Comparison of ENCODE assay signal across 7 mouse cellular contexts in the genomic region with DNA sequence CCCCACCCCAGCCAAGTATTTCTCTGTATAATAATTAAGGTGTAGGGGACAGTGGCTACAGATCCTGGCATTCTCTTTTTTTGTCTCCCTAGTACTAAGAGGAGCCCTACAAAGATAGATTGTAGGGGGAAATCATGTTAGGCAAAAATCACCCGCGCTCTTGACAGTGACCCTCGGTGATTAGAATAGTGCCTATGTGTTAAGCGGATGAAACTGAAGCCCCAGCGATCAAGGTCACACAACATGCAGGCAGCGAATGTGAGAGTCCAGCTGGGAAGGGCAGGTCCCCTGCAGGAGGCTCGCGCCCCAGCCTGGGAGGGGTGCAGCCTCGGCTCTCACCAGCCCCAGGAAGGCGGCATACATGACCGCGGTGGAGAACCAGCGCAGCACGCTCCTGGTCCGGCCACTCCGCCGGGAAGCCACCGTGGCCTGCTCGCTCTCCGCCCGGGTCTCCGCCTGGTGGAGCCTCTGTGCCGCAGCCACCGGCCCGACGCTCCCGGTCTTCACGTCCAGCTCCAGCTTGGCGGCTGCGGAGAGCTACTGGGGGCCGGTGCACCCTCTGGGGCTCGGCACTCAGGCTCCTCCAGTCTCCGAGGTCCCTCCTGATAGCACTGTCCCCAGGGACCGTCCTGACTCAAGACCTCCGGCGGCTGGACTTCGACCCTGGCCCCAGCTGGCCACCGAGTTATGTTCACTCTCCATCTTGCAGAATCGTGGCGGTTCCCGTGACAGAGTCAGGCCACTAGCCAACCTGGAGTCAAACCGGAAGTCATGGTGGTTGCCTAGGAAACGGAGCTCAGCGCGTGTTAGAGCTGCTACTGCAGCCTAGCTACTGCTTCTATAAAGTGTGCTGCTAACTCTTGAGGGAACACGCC. TPM values are rescaled to one million over a fixed set of nuclear protein-coding genes. Genes with fewer than 3 reads are reported as not detected.
DNase-seq lines count a peak whose midpoint lies in the region; ATAC-seq lines count a peak whose summit lies in the region.

A gene (minus strand): TSS at position 715 of the 875 bp plus-strand sequence.

- peak within 1 kb of the TSS; percentile 99 for H3K4me2 ChIP-seq in embryonic facial prominence, embryonic 14.5 days (ENCODE audit: low read depth, low read length)
- H3K4me2 ChIP-seq in limb, embryonic 12.5 days, result peak within 1 kb of the TSS; percentile 95
- peak within 1 kb of the TSS; percentile 69 for H3K4me2 ChIP-seq in midbrain, embryonic 14.5 days (ENCODE audit: low read length)

- no peaks in the 10 kb centered on the region for H3K9me3 ChIP-seq in embryonic facial prominence, embryonic 14.5 days (ENCODE audit: control insufficient read depth, low read length)
- peaks cover 7% of the 10 kb centered on the region; the same call in 1 of the 2 replicates for H3K9me3 ChIP-seq in limb, embryonic 12.5 days
- H3K9me3 ChIP-seq in midbrain, embryonic 14.5 days (ENCODE audit: control insufficient read depth, low read length), result no peaks in the 10 kb centered on the region

- ATAC-seq in embryonic facial prominence, embryonic 14.5 days (ENCODE audit: low read depth), result peak; percentile 96
- peak; percentile 96 for ATAC-seq in limb, embryonic 12.5 days (ENCODE audit: insufficient number of reproducible peaks, insufficient read depth, low FRiP score, low TSS enrichment, low read depth)
- ATAC-seq in midbrain, embryonic 14.5 days (ENCODE audit: low FRiP score, low TSS enrichment), result peak; percentile 95

- peaks cover 3% of the 10 kb centered on the region; the same call in 1 of the 2 replicates for H3K4me1 ChIP-seq in embryonic facial prominence, embryonic 14.5 days (ENCODE audit: control insufficient read depth, insufficient read depth, low read length)
- H3K4me1 ChIP-seq in limb, embryonic 12.5 days (replicated peaks), result peaks cover 14% of the 10 kb centered on the region
- H3K4me1 ChIP-seq in midbrain, embryonic 14.5 days (ENCODE audit: control insufficient read depth, insufficient read depth, low read length), result peaks cover 15% of the 10 kb centered on the region; the same call in 1 of the 2 replicates

- peak; percentile 36 to 64 for DNase-seq in adrenal gland, postnatal 4 days (ENCODE audit: low spot score in 2 of 2)
- peak; percentile 95 for DNase-seq in embryonic facial prominence, embryonic 14.5 days (ENCODE audit: low spot score)
- peak; percentile 82 for DNase-seq in heart, adult 8-10 months (ENCODE audit: low spot score)
- peak; percentile 97 for DNase-seq in kidney, adult 8-10 months
- peak; percentile 97 for DNase-seq in midbrain, embryonic 14.5 days
- DNase-seq in spleen, adult 18-20 months, result peak; percentile 16 to 50

- no peaks in the 10 kb centered on the region for H3K36me3 ChIP-seq in embryonic facial prominence, embryonic 14.5 days (ENCODE audit: control insufficient read depth, insufficient read depth, low read length)
- H3K36me3 ChIP-seq in limb, embryonic 12.5 days, result no peaks in the 10 kb centered on the region
- no peaks in the 10 kb centered on the region for H3K36me3 ChIP-seq in midbrain, embryonic 14.5 days (ENCODE audit: control insufficient read depth, insufficient read depth, low read length)

- H3K9ac ChIP-seq in embryonic facial prominence, embryonic 14.5 days (ENCODE audit: low read depth, low read length), result peak within 1 kb of the TSS; percentile 70
- peak within 1 kb of the TSS; percentile 66 for H3K9ac ChIP-seq in limb, embryonic 12.5 days (replicated peaks)
- peak within 1 kb of the TSS; percentile 67 for H3K9ac ChIP-seq in midbrain, embryonic 14.5 days (replicated peaks; ENCODE audit: low read length)

- peak within 1 kb of the TSS; percentile 65 for H3K4me3 ChIP-seq in embryonic facial prominence, embryonic 14.5 days (ENCODE audit: low read depth, low read length)
- peak within 1 kb of the TSS; percentile 57 for H3K4me3 ChIP-seq in limb, embryonic 12.5 days (replicated peaks)
- H3K4me3 ChIP-seq in midbrain, embryonic 14.5 days (replicated peaks; ENCODE audit: low read depth, low read length), result peak within 1 kb of the TSS; percentile 70

- under 1% methylated on average over 24 of the region's 46 CpGs for WGBS in embryonic facial prominence, embryonic 14.5 days
- WGBS in limb, embryonic 12.5 days, result under 1% methylated on average over 46 of the region's 46 CpGs
- WGBS in midbrain, embryonic 14.5 days, result under 1% methylated on average over 46 of the region's 46 CpGs

- H3K27me3 ChIP-seq in embryonic facial prominence, embryonic 14.5 days (replicated peaks; ENCODE audit: control insufficient read depth, insufficient read depth, low read length), result 0 out of 2 replicates have a peak, but pooled peaks cover 8% of the 10 kb centered on the region
- H3K27me3 ChIP-seq in limb, embryonic 12.5 days, result 0 out of 2 replicates have a peak, but pooled peaks cover 4% of the 10 kb centered on the region
- no peaks in the 10 kb centered on the region for H3K27me3 ChIP-seq in midbrain, embryonic 14.5 days (ENCODE audit: control insufficient read depth, insufficient read depth, low read length)

- peak within 1 kb of the TSS; percentile 33; the same call in 1 of the 2 replicates for H3K27ac ChIP-seq in embryonic facial prominence, embryonic 14.5 days (replicated peaks; ENCODE audit: low read depth, low read length)
- H3K27ac ChIP-seq in limb, embryonic 12.5 days, result peak within 1 kb of the TSS; percentile 73
- peak within 1 kb of the TSS; percentile 84 for H3K27ac ChIP-seq in midbrain, embryonic 14.5 days (replicated peaks; ENCODE audit: low read depth, low read length)

RNA-seq across cellular contexts. Expression of the gene that starts here (rescaled TPM):
- 1 to 10 TPM; 1.7 to 2.8 TPM for total RNA-seq in adrenal gland, postnatal 4 days (2021)
- polyA plus RNA-seq in embryonic facial prominence, embryonic 14.5 days (2014; fragmentation: Nextera tagmentation; extraction: Ambion mirVana), result 0.32 and 0.48 TPM in 2 replicates
- total RNA-seq in heart, adult 8-10 months (2022), result 1 to 10 TPM; 1.8 to 3.5 (median 2.1) TPM
- polyA plus RNA-seq in limb, embryonic 12.5 days (2016; fragmentation: Nextera tagmentation; extraction: Ambion mirVana), result 0.23 and 0.33 TPM in 2 replicates
- polyA plus RNA-seq in midbrain, embryonic 14.5 days (2014; fragmentation: Nextera tagmentation; extraction: Ambion mirVana), result 0.35 and 0.50 TPM in 2 replicates

Comparison
In these comparisons a context has a peak if more than half of its experiments do, and no peak if none do; other contexts are left out.
1. Peak in every context shown above with its lines: DNase-seq, ATAC-seq, H3K4me3 ChIP-seq and H3K27ac ChIP-seq.
2. Peak in DNase-seq, ATAC-seq, H3K4me3 ChIP-seq, H3K27ac ChIP-seq, H3K9ac ChIP-seq and H3K4me2 ChIP-seq in embryonic facial prominence, embryonic 14.5 days; RNA of the gene not detected or under 1 TPM.
3. Peak in ATAC-seq, H3K4me3 ChIP-seq, H3K27ac ChIP-seq, H3K9ac ChIP-seq and H3K4me2 ChIP-seq in limb, embryonic 12.5 days; RNA of the gene not detected or under 1 TPM.
4. Peak in DNase-seq, ATAC-seq, H3K4me3 ChIP-seq, H3K27ac ChIP-seq, H3K9ac ChIP-seq and H3K4me2 ChIP-seq in midbrain, embryonic 14.5 days; RNA of the gene not detected or under 1 TPM.
5. DNase-seq: peak in every context shown above with its lines; median percentile 97 in kidney, adult 8-10 months; 97 in midbrain, embryonic 14.5 days; 95 in embryonic facial prominence, embryonic 14.5 days; 82 in heart, adult 8-10 months; 50 in adrenal gland, postnatal 4 days; 33 in spleen, adult 18-20 months.
6. H3K27ac ChIP-seq: peak in every context shown above with its lines; median percentile 84 in midbrain, embryonic 14.5 days; 73 in limb, embryonic 12.5 days; 33 in embryonic facial prominence, embryonic 14.5 days.